Mouse (Mus musculus) heart, postnatal 10 days (tissue): Measurements from ENCODE around the gene Smok3a. TPM values are rescaled to one million over a fixed set of nuclear protein-coding genes. Genes with fewer than 3 reads are reported as not detected.
"Not testable (repeated sequence)": the region's sequence is repeated elsewhere in the genome, so short reads cannot be mapped to it uniquely, and the experiment has no call there.

Experiments used
- DNase-seq, 2 experiments: peaks; one replicate each; pipeline ENCODE4 v3.0.0; 2021
- intact Hi-C: fragments of 180-260 bp; cut with DNase I; formaldehyde crosslinking; loops from one replicate; pipeline ENCODE4 v1.15.1; 2025
- total RNA-seq, 2 experiments: library from RNA; stranded (reverse); gene quantifications; 2 replicates each; pipeline ENCODE4 v1.2.3; 2021

The Smok3a gene
- not detected for total RNA-seq

- intact Hi-C loops, DNase-seq: not testable (repeated sequence)
Observed at GRCm38 (mm10) chr5:138020961-138021479, at the start of gene Smok3a, which contains the start of gene Smok3b. Gene Smok3a (plus strand): TSS chr5:138021261. Gene Smok3b (plus strand): TSS chr5:138021429.

GRCm38 (mm10) chr5:137973161-137973560 lies 47.9 kb upstream of the Smok3a start:
- intact Hi-C loops: loop anchor here (5.0 kb wide), 1 partner anchor 86 kb away; no protein-coding TSS in a partner anchor
- DNase-seq: no peak

DNA sequence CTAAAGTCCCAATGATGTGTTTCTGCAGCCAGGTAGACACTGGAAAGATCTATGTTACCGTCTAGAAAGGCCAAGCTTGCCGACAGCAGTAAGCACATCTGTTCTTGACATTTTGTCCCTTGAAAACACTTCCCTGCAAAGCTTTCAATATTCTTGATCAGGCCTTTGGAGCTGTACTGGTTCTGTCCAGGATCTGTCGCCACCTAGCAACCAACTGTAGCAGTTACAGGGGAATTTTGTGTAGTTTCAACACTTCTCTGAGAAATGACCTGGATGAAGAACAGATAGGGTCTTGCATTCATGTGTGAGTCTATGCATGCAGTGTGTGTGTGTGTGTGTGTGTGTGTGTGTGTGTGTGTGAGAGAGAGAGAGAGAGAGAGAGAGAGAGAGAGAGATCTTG lies 47.3 kb upstream of the Smok3a start:
- DNase-seq: peak in 1 of 2 experiments; percentile 13
- intact Hi-C loops: loop anchor here (5.0 kb wide), 1 partner anchor 86 kb away; no protein-coding TSS in a partner anchor

DNA sequence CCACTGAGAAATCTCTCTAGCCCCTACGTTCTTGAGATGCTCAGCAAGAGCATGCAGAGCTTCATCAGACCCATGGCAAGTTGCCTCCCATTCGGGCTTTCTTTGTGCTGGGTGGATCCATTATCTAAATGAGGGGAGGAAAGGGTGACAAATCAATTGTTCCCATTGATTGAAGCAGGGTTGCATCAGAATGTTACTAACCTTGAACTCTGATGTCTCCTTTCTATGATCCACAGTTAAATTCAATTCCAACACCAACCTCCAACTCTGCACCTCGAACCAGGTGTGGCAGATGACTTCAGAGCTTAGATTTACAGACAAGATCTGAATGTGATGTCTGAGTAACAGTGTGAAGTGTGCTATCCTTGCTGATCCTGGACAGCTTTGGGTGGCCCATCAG lies 46.3 kb upstream of the Smok3a start:
- intact Hi-C loops: loop anchor here (5.0 kb wide), 1 partner anchor 87 kb away; no protein-coding TSS in a partner anchor
- no peak for DNase-seq

DNA sequence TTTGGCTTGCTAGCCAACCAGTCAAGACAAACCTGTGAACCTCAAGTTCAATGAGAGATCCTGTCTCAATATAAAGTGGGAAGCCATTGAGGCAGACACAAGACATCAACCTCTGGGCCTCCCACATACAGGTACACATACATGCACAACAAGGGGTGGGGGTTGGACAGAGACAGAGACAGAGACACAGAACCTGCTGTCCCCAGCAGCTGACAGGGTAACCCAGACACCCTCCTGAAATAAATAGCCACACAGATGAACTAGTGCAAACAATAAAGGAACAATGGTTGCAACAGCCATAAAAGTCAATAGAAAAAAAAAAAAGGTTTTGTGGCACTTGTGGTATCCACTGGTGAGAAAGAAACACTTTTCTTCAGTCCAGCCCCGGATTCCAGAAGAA lies 45.6 kb upstream of the Smok3a start:
- DNase-seq: no peak
- intact Hi-C loops: no loop called here

- DNase-seq: no peak
- intact Hi-C loops: no loop called here
Observed at GRCm38 (mm10) chr5:137977291-137977690, 43.8 kb upstream of the Smok3a start.

DNA sequence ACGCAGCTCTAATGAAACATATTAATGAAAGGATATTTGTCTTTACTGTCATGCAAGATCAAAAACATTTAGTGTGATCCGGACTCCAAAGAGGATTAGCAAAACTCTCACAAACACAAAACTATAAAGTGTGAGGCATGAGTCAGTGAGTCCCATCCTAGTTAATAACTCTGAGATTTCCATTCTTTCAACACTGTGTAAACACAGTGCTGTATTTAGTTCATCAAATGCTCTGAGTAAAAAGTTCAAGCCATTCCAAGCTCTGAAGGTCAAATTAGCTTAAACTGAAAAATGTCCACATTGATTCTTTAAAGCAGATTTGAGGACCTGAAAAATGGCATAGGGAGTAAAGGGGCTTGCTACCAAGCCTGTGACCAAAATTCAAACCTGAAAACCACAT lies 42.0 kb upstream of the Smok3a start:
- intact Hi-C loops: no loop called here
- DNase-seq: no peak

DNA sequence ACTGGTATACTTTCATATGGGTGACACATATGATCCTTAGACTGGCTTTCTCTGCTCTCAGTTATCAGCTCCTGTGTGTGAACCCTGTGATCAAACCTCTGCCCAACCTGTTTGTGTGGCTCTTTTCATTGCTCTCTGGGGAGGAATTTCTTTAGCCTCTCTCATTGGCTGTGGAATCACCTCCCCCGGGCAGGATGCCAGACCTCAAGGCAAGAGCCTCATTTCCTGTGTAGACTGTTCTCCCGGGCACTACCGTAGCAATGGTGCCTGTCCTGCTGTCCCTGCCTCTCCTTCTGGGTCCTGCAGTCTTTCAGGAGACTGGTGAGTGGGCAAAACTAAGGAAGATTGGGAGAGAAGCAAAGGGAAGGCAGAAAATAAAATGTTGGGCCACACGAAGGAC lies 39.8 kb upstream of the Smok3a start, which contains the start of gene Azgp1:
Azgp1 (plus strand) TSS at position 221 of the 400 bp plus-strand sequence.
- intact Hi-C loops: no loop called here
- no peak for DNase-seq

DNA sequence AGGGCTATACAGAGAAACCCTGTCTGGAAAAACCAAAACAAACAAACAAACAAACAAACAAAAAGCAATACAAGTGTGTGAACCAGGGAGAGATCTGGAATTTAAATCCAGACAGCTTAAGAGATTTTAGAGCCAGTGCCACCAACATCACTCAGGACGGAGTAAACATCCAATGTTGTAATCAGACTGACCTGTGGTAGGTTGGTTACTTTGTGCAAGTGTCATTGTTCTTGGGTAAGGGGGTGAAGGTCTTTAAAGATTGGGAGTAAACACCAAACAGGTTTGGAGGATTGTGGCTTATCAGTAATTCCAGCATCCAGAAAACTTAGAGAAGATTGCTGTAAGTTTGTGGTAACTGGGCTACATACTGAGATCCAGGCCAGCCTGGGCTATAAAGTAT lies 34.7 kb upstream of the Smok3a start:
- intact Hi-C loops: no loop called here
- DNase-seq: no peak

- intact Hi-C loops: no loop called here
- DNase-seq: no peak
Observed at GRCm38 (mm10) chr5:138009437-138009836, 11.6 kb upstream of the Smok3a start.

GRCm38 (mm10) chr5:138012382-138012781 lies 8.7 kb upstream of the Smok3a start:
- intact Hi-C loops: no loop called here
- DNase-seq: no peak

DNA sequence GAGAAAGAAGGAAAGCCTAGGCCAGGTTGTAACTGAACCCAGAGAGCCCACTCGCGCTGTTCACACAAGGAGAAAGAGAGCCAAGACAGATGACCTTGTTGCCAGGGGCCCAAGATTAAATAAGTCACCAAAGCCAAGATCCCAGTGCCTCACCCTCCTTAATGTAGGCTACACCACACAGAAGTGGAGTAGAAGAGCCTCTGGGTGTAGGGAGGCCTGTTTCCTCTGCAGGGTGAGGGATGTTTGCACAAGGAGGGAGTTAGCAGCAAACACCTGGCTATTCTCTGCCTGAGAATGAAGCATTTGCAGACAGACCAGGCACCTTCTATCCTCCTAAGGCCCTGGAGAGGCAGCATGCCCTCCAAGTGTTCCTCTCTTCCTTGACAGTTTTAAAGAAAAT lies 4.5 kb upstream of the Smok3a start:
- no peak for DNase-seq
- intact Hi-C loops: no loop called here

- no peak for DNase-seq
- intact Hi-C loops: no loop called here
Observed at GRCm38 (mm10) chr5:138016997-138017396, 4.1 kb upstream of the Smok3a start.

DNA sequence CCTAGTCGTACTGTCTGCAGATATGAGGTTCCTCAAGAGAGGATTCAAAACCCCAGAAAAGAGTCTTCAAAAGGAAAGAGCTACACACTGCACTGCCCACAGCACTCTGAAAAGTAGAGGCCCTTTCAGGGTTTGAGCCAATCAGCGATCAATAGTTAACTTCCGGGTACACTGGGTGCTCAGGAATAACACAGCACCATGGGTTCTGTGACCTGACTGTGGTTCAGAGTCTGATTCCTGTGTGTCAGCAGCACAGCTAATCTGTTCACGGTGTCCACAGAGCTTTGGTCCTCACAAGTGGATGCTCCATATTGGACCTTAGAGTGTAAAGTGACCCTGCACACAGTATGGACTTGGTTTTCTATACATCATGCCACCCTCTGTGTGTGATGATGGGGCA lies 1.5 kb upstream of the Smok3a start:
- DNase-seq, intact Hi-C loops: not testable (repeated sequence)

DNA sequence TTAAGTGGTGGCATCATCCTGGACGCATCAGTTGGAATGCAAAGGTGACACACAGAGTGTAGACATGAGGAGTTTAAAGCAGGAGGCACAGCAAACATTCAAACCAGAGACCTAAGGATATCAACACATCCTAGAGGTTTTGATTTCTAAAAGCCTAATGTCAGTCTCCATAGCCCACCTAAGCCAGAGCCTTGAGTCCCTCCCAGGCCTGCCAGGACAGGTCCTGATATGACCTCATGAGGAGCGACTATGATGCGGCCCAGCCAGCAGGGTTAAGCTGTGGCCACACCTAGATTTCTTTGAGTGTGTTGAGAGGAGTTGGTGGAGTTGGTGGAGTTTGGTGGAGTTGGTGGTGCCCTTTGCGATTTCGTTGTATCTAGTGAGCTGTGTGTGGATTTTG lies 31.8 kb downstream of the Smok3a start, which contains the start of gene Smok3c:
Smok3c (plus strand) TSS at position 301 of the 400 bp plus-strand sequence.
- DNase-seq, intact Hi-C loops: not testable (repeated sequence)

GRCm38 (mm10) chr5:138073803-138074202 lies 52.7 kb downstream of the Smok3a start:
- intact Hi-C loops: no loop called here
- no peak for DNase-seq

DNA sequence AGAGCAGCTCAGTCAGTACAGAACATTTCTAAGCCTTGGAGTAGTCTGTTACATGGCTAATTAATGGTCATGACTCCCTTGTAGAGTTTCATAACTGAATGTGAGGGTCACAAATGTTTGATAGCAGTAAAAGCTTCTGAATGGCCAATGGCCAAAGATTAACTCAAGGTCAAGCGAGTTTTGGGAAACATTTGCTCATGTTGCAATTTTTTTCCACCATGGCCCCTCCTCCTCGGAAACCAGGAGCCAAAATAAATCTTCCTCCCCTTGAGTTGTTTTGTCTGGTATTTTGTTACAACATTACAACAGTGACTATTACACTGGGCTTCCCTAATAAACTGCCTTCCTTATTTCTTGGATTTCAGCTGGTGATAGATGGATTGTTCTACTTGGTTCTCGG lies 54.6 kb downstream of the Smok3a start:
- intact Hi-C loops: no loop called here
- no peak for DNase-seq

DNA sequence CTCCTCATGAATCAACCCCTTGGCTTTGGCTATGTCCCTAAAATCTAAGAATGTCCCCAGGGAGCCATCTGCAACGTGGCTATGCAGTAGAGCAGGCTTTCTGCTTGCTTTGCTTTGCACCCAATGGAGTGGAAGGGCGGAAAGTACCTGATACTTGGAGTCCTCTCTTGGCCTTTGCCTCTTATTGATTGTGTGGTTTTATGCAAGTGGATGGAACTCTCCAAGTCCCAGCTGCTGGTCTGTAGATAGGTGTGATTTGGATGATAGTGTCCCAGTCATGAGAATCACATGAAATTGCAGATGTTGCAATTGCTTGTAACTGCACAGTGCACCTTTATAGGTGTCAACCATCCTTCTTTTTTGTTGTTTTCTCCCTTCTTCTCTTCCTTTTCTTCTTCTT lies 55.1 kb downstream of the Smok3a start:
- intact Hi-C loops: no loop called here

GRCm38 (mm10) chr5:138080456-138080855 lies 59.4 kb downstream of the Smok3a start:
- intact Hi-C loops: no loop called here
- DNase-seq: no peak

More for the DNA sequence above, 55.1 kb downstream of the Smok3a start:
- no peak for DNase-seq

- intact Hi-C loops: no loop called here
- DNase-seq: no peak
Observed at GRCm38 (mm10) chr5:138081446-138081845, 60.4 kb downstream of the Smok3a start.

DNA sequence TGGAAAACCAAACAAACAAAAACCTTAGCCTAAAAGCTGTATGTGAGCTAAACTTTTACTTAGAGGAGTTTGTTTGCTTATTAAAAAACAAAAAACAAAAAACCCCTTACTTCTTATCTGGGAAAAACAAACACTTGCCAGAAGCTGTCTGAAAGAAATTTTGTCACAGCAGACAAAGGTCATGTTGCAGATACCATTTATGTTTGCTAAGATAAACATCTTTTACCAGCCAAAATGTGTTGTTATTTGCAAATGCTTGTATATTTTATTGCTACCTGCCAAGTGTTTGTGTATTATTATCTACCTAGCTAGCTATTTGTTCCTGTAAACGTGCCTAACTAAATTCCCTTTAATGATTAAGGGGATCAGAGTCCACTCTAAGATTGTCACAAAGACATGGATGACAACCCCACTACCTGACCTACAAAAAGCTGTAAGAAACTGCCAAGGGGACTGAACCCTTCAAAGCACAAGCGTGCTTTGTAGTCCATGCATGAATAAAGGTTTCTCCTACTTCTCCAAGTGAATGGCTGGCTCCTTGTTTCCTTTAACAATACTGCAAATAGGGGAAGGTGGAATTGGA lies 62.3 kb downstream of the Smok3a start:
- DNase-seq: no peak
- intact Hi-C loops: no loop called here

GRCm38 (mm10) chr5:138083936-138084335 lies 62.9 kb downstream of the Smok3a start:
- intact Hi-C loops: loop anchor here (2.0 kb wide), 1 partner anchor 33 kb away; the partner anchor contains the start of gene Zscan21

More at GRCm38 (mm10) chr5:138083936-138084335, 62.9 kb downstream of the Smok3a start:
- no peak for DNase-seq
